Mouse (Mus musculus) embryo, embryonic 11.5 days (tissue): ENCODE measurements around the gene Olfr763.
A peak's percentile ranks its signal among the peaks of the same experiment; 100 is the strongest.
"Not testable (repeated sequence)": the region's sequence is repeated elsewhere in the genome, so short reads cannot be mapped to it uniquely, and the experiment has no call there.

Experiments
- DNase-seq: peaks from one replicate; pipeline ENCODE4 v3.0.0-alpha.2; 2012; ENCODE audit warnings: low read depth, low spot score

Olfr763 gene

GRCm38 (mm10) chr10:129010288-129010841, at the start of gene Olfr763:
Olfr763 (plus strand) TSS chr10:129010791.
- DNase-seq = no peak

- no peak for DNase-seq
Observed at GRCm38 (mm10) chr10:128964961-128965360, 45.6 kb upstream of the Olfr763 start.

GRCm38 (mm10) chr10:128965871-128966270, 44.7 kb upstream of the Olfr763 start:
- no peak for DNase-seq

GRCm38 (mm10) chr10:128968341-128968749, 42.2 kb upstream of the Olfr763 start:
- no peak for DNase-seq

GRCm38 (mm10) chr10:128970740-128971250, 39.8 kb upstream of the Olfr763 start:
- DNase-seq = no peak

GRCm38 (mm10) chr10:128972841-128973240, 37.8 kb upstream of the Olfr763 start:
- DNase-seq = no peak

GRCm38 (mm10) chr10:128976395-128976794, 34.2 kb upstream of the Olfr763 start:
- DNase-seq = no peak

GRCm38 (mm10) chr10:128977522-128978114, 33.0 kb upstream of the Olfr763 start:
- DNase-seq = peak; percentile 41

- no peak for DNase-seq
Observed at GRCm38 (mm10) chr10:128980644-128981365, 29.8 kb upstream of the Olfr763 start.

- not testable (repeated sequence) for DNase-seq
Observed at GRCm38 (mm10) chr10:128989131-128989530, 21.5 kb upstream of the Olfr763 start, which contains the start of gene Olfr9. Olfr9 (plus strand) TSS chr10:128989431.

GRCm38 (mm10) chr10:128990129-128990850, 20.3 kb upstream of the Olfr763 start:
- DNase-seq = not testable (repeated sequence)

- DNase-seq = no peak
Observed at GRCm38 (mm10) chr10:128990994-128991393, 19.6 kb upstream of the Olfr763 start.

- DNase-seq = no peak
Observed at GRCm38 (mm10) chr10:128995796-128996195, 14.8 kb upstream of the Olfr763 start.

- DNase-seq = no peak
Observed at GRCm38 (mm10) chr10:128996523-128997040, 14.0 kb upstream of the Olfr763 start.

GRCm38 (mm10) chr10:129004032-129004920, 6.3 kb upstream of the Olfr763 start:
- DNase-seq = no peak

- DNase-seq = not testable (repeated sequence)
Observed at GRCm38 (mm10) chr10:129011511-129011910, 920 bp downstream of the Olfr763 start.

GRCm38 (mm10) chr10:129014477-129014876, 3.9 kb downstream of the Olfr763 start:
- no peak for DNase-seq

GRCm38 (mm10) chr10:129023319-129023718, 12.7 kb downstream of the Olfr763 start:
- DNase-seq = no peak

- DNase-seq = peak; percentile 20
Observed at GRCm38 (mm10) chr10:129026018-129026662, 15.5 kb downstream of the Olfr763 start.

GRCm38 (mm10) chr10:129028343-129028742, 17.8 kb downstream of the Olfr763 start:
- no peak for DNase-seq
